Mouse (Mus musculus) MEL (cell line): Measurements from ENCODE around the gene Gm10985.

Experiments
- CHD2 ChIP-seq: IDR thresholded peaks from 2 replicates; pipeline ENCODE4 v1.6.1; 2011; ENCODE audit warnings: low read length, improper control_type of control experiment
- CTCF ChIP-seq, 3 experiments: IDR thresholded peaks in 2 of 3; conservative IDR thresholded peaks in 1 of 3; 2 replicates each; pipeline ENCODE4 v1.5.1; 2011 to 2012; ENCODE audit warnings: low read length in 3 of 3, low read depth in 2 of 3, mild to moderate bottlenecking in 2 of 3, improper control_type of control experiment in 1 of 3, inconsistent platforms in 1 of 3, mixed read lengths in 1 of 3, moderate library complexity in 1 of 3; ENCODE audit not compliant: control insufficient read depth in 1 of 3, insufficient read depth in 1 of 3, poor library complexity in 1 of 3, severe bottlenecking in 1 of 3
- GATA1 ChIP-seq: IDR thresholded peaks from 2 replicates; pipeline ENCODE4 v1.6.1; 2011; ENCODE audit warnings: low read depth, low read length, improper control_type of control experiment
- MYC ChIP-seq: IDR thresholded peaks from 2 replicates; pipeline ENCODE4 v1.6.1; 2011; ENCODE audit warnings: low read depth, mild to moderate bottlenecking, low read length, improper control_type of control experiment, moderate library complexity
- NRF1 ChIP-seq: IDR thresholded peaks from 2 replicates; pipeline ENCODE4 v1.6.1; 2014; ENCODE audit warnings: low read depth, mild to moderate bottlenecking, inconsistent platforms, low read length, improper control_type of control experiment, moderate library complexity; ENCODE audit not compliant: poor library complexity, insufficient read depth, severe bottlenecking
- POLR2A ChIP-seq, 2 experiments: IDR thresholded peaks; 2 replicates each; pipeline ENCODE4 v1.6.1; 2011 to 2012; ENCODE audit warnings: low read length in 2 of 2, mild to moderate bottlenecking in 2 of 2, control low read depth in 1 of 2, improper control_type of control experiment in 1 of 2, low read depth in 1 of 2, moderate library complexity in 1 of 2; ENCODE audit not compliant: control insufficient read depth in 1 of 2, insufficient read depth in 1 of 2, poor library complexity in 1 of 2

GRCm38 (mm10) chr3:53870482-53870881, 25.6 kb downstream of the Gm10985 start:
- no peak for TF ChIP-seq CTCF (IDR thresholded peaks at IDR 0.05 in 2 of 3, conservative IDR thresholded peaks at IDR 0.05 in 1 of 3; ENCODE audit: control insufficient read depth in 1 of 3, insufficient read depth in 1 of 3, low read depth in 2 of 3, low read length in 3 of 3, poor library complexity in 1 of 3, severe bottlenecking in 1 of 3)
- no peak for TF ChIP-seq CHD2
- TF ChIP-seq GATA1 = no peak
- no peak for TF ChIP-seq MYC
- TF ChIP-seq NRF1 = no peak
- TF ChIP-seq POLR2A (IDR thresholded peaks at IDR 0.05; ENCODE audit: control insufficient read depth in 1 of 2, insufficient read depth in 1 of 2, low read depth in 1 of 2, low read length in 2 of 2, poor library complexity in 1 of 2) = no peak
